Mouse (Mus musculus) stomach, postnatal 0 days (tissue): ENCODE results near the gene Stum. TPM values are rescaled to one million over a fixed set of nuclear protein-coding genes. Genes with fewer than 3 reads are reported as not detected.

Experiments
- ATAC-seq: fragments of 200-750 bp; cut with Nextera tagmentation; 2 replicates; pipeline ENCODE4 v1.8.0; 2017; ENCODE audit not compliant: low FRiP score, low TSS enrichment
- DNase-seq: peaks from one replicate; pipeline ENCODE4 v3.0.0-alpha.2; 2016; ENCODE audit warnings: low spot score
- H3K27ac ChIP-seq: fragments of 300-500 bp; sonication (generic); replicated peaks from 2 replicates; pipeline ENCODE4 v1.5.1; 2014; ENCODE audit warnings: mild to moderate bottlenecking, control low read depth
- H3K27me3 ChIP-seq: fragments of 300-500 bp; sonication (generic); 2 replicates; pipeline ENCODE4 v1.6.1; 2014; ENCODE audit warnings: low read length; ENCODE audit not compliant: control insufficient read depth, insufficient read depth
- H3K36me3 ChIP-seq: fragments of 300-500 bp; sonication (generic); 2 replicates; pipeline ENCODE4 v1.6.1; 2014; ENCODE audit warnings: low read length, mixed read lengths; ENCODE audit not compliant: control insufficient read depth, insufficient read depth
- H3K4me1 ChIP-seq: fragments of 300-500 bp; sonication (generic); replicated peaks from 2 replicates; pipeline ENCODE4 v1.6.1; 2014; ENCODE audit warnings: antibody characterized with exemption; ENCODE audit not compliant: control insufficient read depth, insufficient read depth
- H3K4me2 ChIP-seq: fragments of 300-500 bp; sonication (generic); replicated peaks from 2 replicates; pipeline ENCODE4 v1.6.1; 2014; ENCODE audit warnings: low read depth, mild to moderate bottlenecking, control low read depth, moderate library complexity
- H3K4me3 ChIP-seq: fragments of 300-500 bp; sonication (generic); 2 replicates; pipeline ENCODE4 v1.5.1; 2014; ENCODE audit warnings: low read depth, low read length, control low read depth
- H3K9ac ChIP-seq: fragments of 300-500 bp; sonication (generic); 2 replicates; pipeline ENCODE4 v1.6.1; 2014; ENCODE audit warnings: mild to moderate bottlenecking, low read length, control low read depth, mixed read lengths
- H3K9me3 ChIP-seq: fragments of 300-500 bp; sonication (generic); 2 replicates; pipeline ENCODE4 v1.6.1; 2016; ENCODE audit warnings: low read length; ENCODE audit not compliant: control insufficient read depth
- CTCF ChIP-seq: IDR thresholded peaks from 2 replicates; pipeline ENCODE4 v1.5.1; 2016; ENCODE audit warnings: antibody characterized with exemption, low read depth, mild to moderate bottlenecking, moderate library complexity
- EP300 ChIP-seq: optimal IDR thresholded peaks from 2 replicates; pipeline ENCODE3; 2016; ENCODE audit warnings: antibody characterized with exemption
- WGBS: fragments of 180-500 bp; shearing (Covaris S2); extraction: QIAGEN DNeasy Blood & Tissue Kit; methylation state at CpG from one replicate; pipeline ENCODE4 v1.1.7; 2014; 5-methylcytosine and 5-hydroxymethylcytosine counted together
- polyA plus RNA-seq: library from polyadenylated mRNA; unstranded; fragments of >200 nt; fragmentation: Nextera tagmentation; extraction: Ambion mirVana; gene quantifications from 2 replicates; pipeline ENCODE4 v1.2.1, GENCODE M21; 2015

Stum gene
- polyA plus RNA-seq = 3.5 and 4.3 TPM in 2 replicates

DNA sequence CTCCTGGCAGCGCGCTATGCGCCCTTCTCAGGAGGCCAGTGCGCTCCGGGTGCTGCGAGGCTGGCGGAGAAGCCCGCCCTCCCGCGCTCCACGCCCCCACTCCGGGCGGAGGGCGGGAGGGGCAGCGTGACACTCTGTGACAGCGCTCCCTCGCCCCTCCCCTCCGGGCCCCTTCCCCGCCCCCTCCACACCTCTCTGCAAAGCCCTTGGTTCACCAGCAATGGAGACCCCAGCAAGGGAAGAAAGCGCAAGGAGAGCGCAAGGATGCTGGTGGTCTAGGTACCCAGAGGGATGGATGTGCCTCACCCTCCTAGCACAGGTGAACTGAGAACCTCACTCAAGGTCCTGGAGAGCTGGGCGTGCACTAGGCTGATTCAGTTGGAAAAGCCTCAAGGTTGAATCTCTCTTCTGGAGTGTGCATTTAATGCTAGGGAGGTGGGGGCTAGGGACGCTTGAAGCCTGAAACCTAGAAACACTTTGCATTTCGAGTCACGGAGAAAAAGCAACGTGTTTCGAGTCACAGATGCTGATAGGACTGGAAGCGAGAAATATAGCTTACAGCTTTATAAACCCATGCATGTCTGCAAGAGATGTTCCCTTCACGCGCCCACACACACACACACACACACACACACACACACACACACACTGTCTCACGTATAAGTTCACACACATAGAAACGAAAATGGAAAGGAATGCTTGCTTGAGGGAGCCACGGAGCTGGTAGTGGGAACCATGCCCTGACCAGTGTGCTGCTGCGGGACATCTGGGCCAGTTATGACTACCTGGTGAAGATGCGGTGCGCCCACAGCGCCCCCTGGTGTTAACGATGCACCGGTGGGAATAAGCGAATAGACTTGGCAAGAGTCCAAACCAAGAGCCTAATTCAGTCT is at the start of gene Stum:
Stum (minus strand) TSS at position 106 of the 893 bp plus-strand sequence.
- H3K36me3 ChIP-seq = no peaks in the 10 kb centered on the region
- peak; percentile 82 for DNase-seq
- H3K4me1 ChIP-seq = peaks cover 3% of the 10 kb centered on the region; the same call in 1 of the 2 replicates

DNA sequence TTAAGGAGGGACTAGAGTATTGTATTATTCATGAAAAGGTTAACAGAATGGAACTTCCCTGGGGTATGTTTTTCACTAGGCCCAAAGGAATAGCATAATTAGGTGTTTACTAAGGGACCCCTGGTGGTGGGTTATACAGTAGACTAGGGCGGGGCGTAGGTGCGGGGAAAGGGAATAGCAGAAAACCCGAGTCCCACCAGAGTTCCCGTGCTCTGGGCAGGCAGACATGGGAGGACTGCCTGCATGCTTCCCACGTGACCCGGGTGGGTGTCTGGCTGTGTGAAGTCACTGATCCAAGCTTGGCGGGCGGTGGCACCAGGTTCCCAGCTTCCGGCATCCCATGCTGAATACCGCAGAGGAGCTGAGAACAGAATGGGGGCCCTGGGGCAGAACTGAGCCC is 49.4 kb upstream of the Stum start:
- no peak for TF ChIP-seq CTCF
- no peak for TF ChIP-seq EP300
- H3K4me1 ChIP-seq = no peaks in the 10 kb centered on the region
- H3K9ac ChIP-seq = no peak overlapping the region
- no peaks in the 10 kb centered on the region for H3K27me3 ChIP-seq
- H3K27ac ChIP-seq = no peak overlapping the region
- no peak for ATAC-seq
- no peak overlapping the region for H3K4me3 ChIP-seq
- no peak overlapping the region for H3K4me2 ChIP-seq
- no peaks in the 10 kb centered on the region for H3K9me3 ChIP-seq
- H3K36me3 ChIP-seq = no peaks in the 10 kb centered on the region
- 96% methylated on average over 11 of the region's 11 CpGs for WGBS
- no peak for DNase-seq

More for the DNA sequence above, at the start of gene Stum:
- peak within 1 kb of the TSS; percentile 45; the same call in 1 of the 2 replicates for H3K27ac ChIP-seq
- H3K4me2 ChIP-seq = peak within 1 kb of the TSS; percentile 67
- 0 out of 2 replicates have a peak, but pooled peaks cover 4% of the 10 kb centered on the region for H3K27me3 ChIP-seq
- TF ChIP-seq CTCF (peak; percentile 93), EP300 (no peak)
- ATAC-seq = peak; percentile 69; the same call in 1 of the 2 replicates
- H3K9me3 ChIP-seq = no peaks in the 10 kb centered on the region
- peak within 1 kb of the TSS; percentile 53 for H3K9ac ChIP-seq
- 4% methylated on average over 32 of the region's 40 CpGs for whole genome bisulfite sequencing
- H3K4me3 ChIP-seq = peak within 1 kb of the TSS; percentile 43

GRCm38 (mm10) chr1:180530457-180531263 is 47.4 kb upstream of the Stum start:
- no peak overlapping the region for H3K9ac ChIP-seq
- no peak overlapping the region for H3K27ac ChIP-seq
- no peaks in the 10 kb centered on the region for H3K36me3 ChIP-seq
- no peaks in the 10 kb centered on the region for H3K4me1 ChIP-seq
- H3K4me2 ChIP-seq = no peak overlapping the region
- no peak for ATAC-seq
- H3K27me3 ChIP-seq = no peaks in the 10 kb centered on the region
- 67% methylated on average over 8 of the region's 8 CpGs for WGBS
- no peak overlapping the region for H3K4me3 ChIP-seq
- TF ChIP-seq EP300 (no peak), CTCF (no peak)
- no peaks in the 10 kb centered on the region for H3K9me3 ChIP-seq
- no peak for DNase-seq

DNA sequence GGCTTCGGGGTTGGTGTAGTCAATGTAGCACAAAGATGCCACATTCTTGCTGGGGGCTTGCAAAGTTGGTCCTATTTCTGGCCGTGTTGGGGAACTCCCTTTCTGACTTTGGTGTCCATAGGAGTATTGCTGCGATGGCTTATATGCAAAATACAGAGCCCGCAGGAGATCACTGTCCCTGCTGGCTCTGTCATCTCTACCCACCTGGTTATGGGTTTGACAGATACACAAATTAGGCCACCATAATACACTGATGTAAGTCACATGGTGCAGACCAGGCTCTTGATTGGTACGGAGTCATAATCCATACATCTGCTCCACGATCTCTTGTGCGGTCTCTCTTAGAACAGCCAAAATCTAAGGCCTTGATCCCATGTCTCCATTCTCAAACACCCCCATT is 46.5 kb upstream of the Stum start:
- Histone ChIP-seq H3K27ac (no peak overlapping the region), H3K36me3 (no peaks in the 10 kb centered on the region), H3K9me3 (no peaks in the 10 kb centered on the region), H3K27me3 (no peaks in the 10 kb centered on the region), H3K4me3 (no peak overlapping the region), H3K4me2 (no peak overlapping the region), H3K4me1 (no peaks in the 10 kb centered on the region), H3K9ac (no peak overlapping the region)
- no peak for DNase-seq
- 91% methylated on average over 7 of the region's 7 CpGs for WGBS
- no peak for ATAC-seq
- TF ChIP-seq CTCF = no peak
- no peak for TF ChIP-seq EP300

DNA sequence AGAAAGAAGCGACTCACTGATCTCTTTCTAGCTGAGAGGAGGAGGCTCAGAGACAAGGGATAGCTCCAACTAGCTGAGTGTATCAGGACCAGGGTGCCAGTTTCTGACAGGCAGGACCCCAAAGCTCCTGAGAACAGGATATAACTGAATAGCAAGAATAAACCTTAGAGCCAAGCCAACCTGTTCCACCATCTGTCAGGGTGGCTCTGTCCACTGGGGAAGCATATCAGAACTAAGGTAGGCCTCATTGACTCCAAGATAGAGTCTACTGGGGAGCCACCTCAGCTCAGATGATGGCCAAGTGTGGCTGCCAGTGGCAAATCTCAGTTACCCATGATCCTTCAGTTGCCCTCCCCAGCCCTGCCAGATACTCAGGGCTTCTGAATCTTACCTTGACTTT is 42.0 kb upstream of the Stum start:
- 75% methylated on average over 1 of the region's 1 CpGs for WGBS
- TF ChIP-seq EP300 = no peak
- TF ChIP-seq CTCF = no peak
- Histone ChIP-seq H3K4me2 (no peak overlapping the region), H3K36me3 (no peaks in the 10 kb centered on the region), H3K4me1 (no peaks in the 10 kb centered on the region), H3K9ac (no peak overlapping the region), H3K9me3 (no peaks in the 10 kb centered on the region), H3K4me3 (no peak overlapping the region), H3K27ac (no peak overlapping the region), H3K27me3 (no peaks in the 10 kb centered on the region)
- no peak for DNase-seq
- no peak for ATAC-seq
